Mouse (Mus musculus) E14TG2a.4 (cell line): ENCODE data around the gene Habp2.

Experiments used
- CTCF ChIP-seq: conservative IDR thresholded peaks from 2 replicates; pipeline ENCODE4 v1.5.1; 2014; ENCODE audit warnings: low read length
- POU5F1 ChIP-seq: IDR thresholded peaks from 2 replicates; pipeline ENCODE4 v1.6.1; 2014; ENCODE audit warnings: low read length, borderline replicate concordance

DNA sequence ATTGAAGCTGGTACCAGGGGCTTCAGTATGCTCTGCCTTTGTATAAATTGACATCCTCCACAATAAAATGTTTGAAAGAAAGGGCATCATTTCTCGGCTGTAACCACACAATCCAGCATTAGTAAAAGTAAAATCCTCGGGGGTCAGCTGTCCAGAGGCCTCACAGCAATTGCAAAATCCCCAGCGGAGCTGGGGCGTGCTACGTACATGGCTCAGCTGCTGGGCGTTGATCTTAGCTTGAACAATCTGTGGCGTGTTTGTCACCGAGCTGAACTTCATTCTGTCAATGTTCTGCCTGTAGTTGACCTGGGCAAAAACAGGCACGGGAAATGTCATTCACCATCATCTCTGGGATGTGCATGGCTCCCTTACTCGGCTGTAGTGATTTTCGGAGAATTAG, 79.2 kb downstream of the Habp2 start:
- TF ChIP-seq CTCF (no peak), POU5F1 (no peak)
